Mouse (Mus musculus): ENCODE measurements around the gene Vmn1r204.
"Not testable (repeated sequence)": the region's sequence is repeated elsewhere in the genome, so short reads cannot be mapped to it uniquely, and the experiment has no call there.

The Vmn1r204 gene

GRCm38 (mm10) chr13:22552898-22553297 lies at the start of gene Vmn1r204:
TSS of gene Vmn1r204 (plus strand) at chr13:22553198.
- DNase-seq (ENCODE audit: low spot score) = not testable (repeated sequence)

GRCm38 (mm10) chr13:22505281-22505680 lies 47.7 kb upstream of the Vmn1r204 start, which contains the start of gene Vmn1r202:
TSS of gene Vmn1r202 (minus strand) at chr13:22505381.
- DNase-seq (ENCODE audit: low spot score) = no peak

GRCm38 (mm10) chr13:22517814-22518213 lies 35.2 kb upstream of the Vmn1r204 start, which contains the start of gene Vmn1r203:
TSS of gene Vmn1r203 (plus strand) at chr13:22518114.
- DNase-seq (ENCODE audit: low spot score) = no peak

- not testable (repeated sequence) for DNase-seq (ENCODE audit: low spot score)
Measured at GRCm38 (mm10) chr13:22574911-22575310, 21.9 kb downstream of the Vmn1r204 start.

- DNase-seq (ENCODE audit: low spot score) = not testable (repeated sequence)
Measured at GRCm38 (mm10) chr13:22583336-22583735, 30.3 kb downstream of the Vmn1r204 start.

GRCm38 (mm10) chr13:22592900-22593299 lies 39.9 kb downstream of the Vmn1r204 start, which contains the start of gene Vmn1r205:
TSS of gene Vmn1r205 (minus strand) at chr13:22593000.
- no peak for DNase-seq (ENCODE audit: low spot score)
